Mouse (Mus musculus): ENCODE results near the gene Stc2.

- TF ChIP-seq CEBPB (IDR thresholded peaks at IDR 0.05; ENCODE audit: insufficient read depth, poor library complexity, severe bottlenecking): no peak
- TF ChIP-seq MAX (IDR thresholded peaks at IDR 0.05; ENCODE audit: low read depth): no peak
- TF ChIP-seq E2F4 (IDR thresholded peaks at IDR 0.05; ENCODE audit: insufficient read depth): no peak
- no peak for TF ChIP-seq MYOG (IDR thresholded peaks at IDR 0.05; ENCODE audit: control insufficient read depth in 1 of 3, insufficient read depth in 1 of 3, insufficient read length in 2 of 3, low read depth in 2 of 3)
Observed at GRCm38 (mm10) chr11:31354514-31354913, 15.4 kb downstream of the Stc2 start.

All from myocyte (in vitro differentiated cells).